Mouse (Mus musculus) layer of hippocampus, adult 11-12 months (tissue): ENCODE measurements around the gene Pianp.
A peak's percentile ranks its signal among the peaks of the same experiment; 100 is the strongest.
"Not testable (repeated sequence)": the region's sequence is repeated elsewhere in the genome, so short reads cannot be mapped to it uniquely, and the experiment has no call there.

Source experiments
- DNase-seq: peaks from one replicate; pipeline ENCODE4 v3.0.0; 2022; ENCODE audit warnings: low spot score

Pianp gene

GRCm38 (mm10) chr6:125008586-125009128, 12.2 kb downstream of the Pianp start:
- peak; percentile 99 for DNase-seq

GRCm38 (mm10) chr6:125009129-125009180, 12.5 kb downstream of the Pianp start, which contains the start of gene Zfp384:
Gene Zfp384 (plus strand): TSS chr6:125009145.
- DNase-seq = no peak

- DNase-seq = peak; percentile 76
These were observed 12.9 kb downstream of the Pianp start for GRCm38 (mm10) chr6:125009181-125010073.

- no peak for DNase-seq
These were observed 21.2 kb downstream of the Pianp start for GRCm38 (mm10) chr6:125017682-125018081.

GRCm38 (mm10) chr6:125030532-125030931, 34.0 kb downstream of the Pianp start:
- not testable (repeated sequence) for DNase-seq

- no peak for DNase-seq
These were observed 35.1 kb downstream of the Pianp start for GRCm38 (mm10) chr6:125031604-125032003.

- no peak for DNase-seq
These were observed 42.2 kb downstream of the Pianp start for GRCm38 (mm10) chr6:125038666-125039065.

- peak; percentile 29 for DNase-seq
These were observed 42.6 kb downstream of the Pianp start for GRCm38 (mm10) chr6:125039131-125039530.

- DNase-seq = peak; percentile 94
These were observed 43.1 kb downstream of the Pianp start, which contains the start of gene Ing4 for GRCm38 (mm10) chr6:125039533-125040153. Gene Ing4 (plus strand): TSS chr6:125039760.

GRCm38 (mm10) chr6:125040221-125040620, 43.7 kb downstream of the Pianp start:
- no peak for DNase-seq

GRCm38 (mm10) chr6:125041047-125041446, 44.6 kb downstream of the Pianp start:
- DNase-seq = no peak

GRCm38 (mm10) chr6:125042081-125042480, 45.6 kb downstream of the Pianp start:
- no peak for DNase-seq

GRCm38 (mm10) chr6:125046691-125047090, 50.2 kb downstream of the Pianp start:
- peak; percentile 77 for DNase-seq

- DNase-seq = no peak
These were observed 53.2 kb downstream of the Pianp start, which contains the start of gene Acrbp for GRCm38 (mm10) chr6:125049678-125050077. Gene Acrbp (plus strand): TSS chr6:125049689.

GRCm38 (mm10) chr6:125051237-125051636, 54.7 kb downstream of the Pianp start:
- DNase-seq = no peak
